Mouse (Mus musculus) heart, embryonic 13.5 days (tissue): ENCODE measurements at regions not wholly inside any gene's neighbourhood (a gene's known extent, or its start where the extent isn't known, plus 50 kb on each side); places are given as distances from the start of the nearest gene placed in this dataset.

Experiments
- ATAC-seq: fragments of 200-750 bp; cut with Nextera tagmentation; 2 replicates; pipeline ENCODE4 v1.8.0; 2017; ENCODE audit warnings: moderate TSS enrichment; ENCODE audit not compliant: insufficient number of reproducible peaks, low FRiP score, low TSS enrichment; ENCODE audit errors: extremely low read depth
- H3K27ac ChIP-seq: fragments of 300-500 bp; sonication (generic); replicated peaks from 2 replicates; pipeline ENCODE4 v1.5.1; 2015; ENCODE audit warnings: moderate library complexity, mild to moderate bottlenecking, inconsistent platforms
- H3K27me3 ChIP-seq: fragments of 300-500 bp; sonication (generic); replicated peaks from 2 replicates; pipeline ENCODE4 v1.6.1; 2015; ENCODE audit warnings: mild to moderate bottlenecking, inconsistent platforms
- H3K36me3 ChIP-seq: fragments of 300-500 bp; sonication (generic); 2 replicates; pipeline ENCODE4 v1.6.1; 2015; ENCODE audit warnings: mild to moderate bottlenecking, inconsistent platforms
- H3K4me1 ChIP-seq: fragments of 300-500 bp; sonication (generic); 2 replicates; pipeline ENCODE4 v1.6.1; 2015; ENCODE audit warnings: inconsistent platforms
- H3K4me2 ChIP-seq: fragments of 300-500 bp; sonication (generic); 2 replicates; pipeline ENCODE4 v1.6.1; 2015; ENCODE audit warnings: inconsistent platforms, mild to moderate bottlenecking, moderate library complexity
- H3K4me3 ChIP-seq: fragments of 300-500 bp; sonication (generic); 2 replicates; pipeline ENCODE4 v1.5.1; 2015; ENCODE audit warnings: moderate library complexity, mild to moderate bottlenecking, inconsistent platforms
- H3K9ac ChIP-seq: fragments of 300-500 bp; sonication (generic); 2 replicates; pipeline ENCODE4 v1.6.1; 2015; ENCODE audit warnings: inconsistent platforms, mild to moderate bottlenecking, moderate library complexity
- H3K9me3 ChIP-seq: fragments of 300-500 bp; sonication (generic); 2 replicates; pipeline ENCODE4 v1.6.1; 2016; ENCODE audit warnings: inconsistent platforms
- WGBS: fragments of 180-500 bp; shearing (Covaris S2); methylation state at CpG from one replicate; pipeline ENCODE4 v1.1.7; 2015; ENCODE audit warnings: mixed read lengths; 5-methylcytosine and 5-hydroxymethylcytosine counted together

DNA sequence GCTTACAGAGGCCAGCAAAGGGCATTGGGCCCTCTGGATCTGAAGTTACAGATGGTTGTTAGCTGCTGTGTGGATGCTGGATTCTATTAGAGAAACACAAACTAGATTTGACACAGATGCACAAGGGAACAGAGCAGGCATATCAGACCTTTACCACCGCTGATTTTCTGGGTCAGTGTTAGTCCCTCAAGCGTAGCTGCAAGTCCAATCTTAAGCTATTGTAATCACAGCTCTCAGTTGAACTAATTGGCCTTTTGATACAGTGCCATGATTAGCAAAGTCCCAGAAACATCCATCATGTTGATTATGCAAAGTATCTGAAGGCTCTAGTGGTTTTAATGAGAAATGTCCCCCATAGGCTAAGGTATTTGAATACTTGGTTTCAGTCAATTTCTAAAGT lies 54.2 kb upstream of the Plppr5 start:
- Histone ChIP-seq H3K27me3 (no peaks in the 10 kb centered on the region), H3K4me1 (no peaks in the 10 kb centered on the region), H3K4me3 (no peak overlapping the region), H3K36me3 (no peaks in the 10 kb centered on the region), H3K27ac (no peak overlapping the region), H3K9me3 (no peaks in the 10 kb centered on the region), H3K4me2 (no peak overlapping the region), H3K9ac (no peak overlapping the region)
- ATAC-seq, result no peak
- 63% methylated on average over 2 of the region's 2 CpGs for WGBS

- no peaks in the 10 kb centered on the region for H3K9me3 ChIP-seq
- ATAC-seq, result no peak
- no peaks in the 10 kb centered on the region for H3K27me3 ChIP-seq
- no peak overlapping the region for H3K4me3 ChIP-seq
- H3K27ac ChIP-seq, result no peak overlapping the region
- no peaks in the 10 kb centered on the region for H3K36me3 ChIP-seq
- no peak overlapping the region for H3K4me2 ChIP-seq
- no peaks in the 10 kb centered on the region for H3K4me1 ChIP-seq
- H3K9ac ChIP-seq, result no peak overlapping the region
Observed at GRCm38 (mm10) chr3:117508090-117508489, 66.5 kb upstream of the Plppr5 start.

DNA sequence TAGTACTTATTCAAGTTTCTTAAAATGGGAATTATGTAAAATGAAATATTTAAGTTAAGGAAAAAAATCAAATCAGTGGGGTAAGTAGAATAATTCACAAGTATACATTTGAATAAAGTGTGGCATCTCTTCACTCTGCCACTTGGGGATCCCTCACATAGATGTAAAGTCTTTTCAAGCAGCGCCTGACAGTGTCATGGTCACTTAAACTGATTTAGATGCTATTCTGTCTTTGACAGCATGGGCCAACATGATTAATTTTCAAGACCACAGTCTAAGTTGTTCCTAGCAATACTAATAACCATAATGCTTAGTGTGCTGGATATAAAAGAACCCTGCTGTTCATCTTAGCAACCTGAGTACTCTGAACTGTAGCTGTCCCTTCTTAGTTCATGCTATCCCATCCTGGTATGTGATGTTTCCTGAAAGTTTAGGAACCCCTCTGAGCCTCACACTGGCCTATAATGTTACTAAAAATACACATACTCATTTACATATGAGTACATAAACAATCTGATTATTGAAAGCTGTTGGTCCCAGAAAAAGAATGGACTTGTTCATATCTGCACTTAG lies 68.4 kb upstream of the Plppr5 start:
- H3K9me3 ChIP-seq, result no peaks in the 10 kb centered on the region
- H3K27ac ChIP-seq, result no peak overlapping the region
- no peaks in the 10 kb centered on the region for H3K4me1 ChIP-seq
- no peak for ATAC-seq
- no peaks in the 10 kb centered on the region for H3K27me3 ChIP-seq
- no peak overlapping the region for H3K9ac ChIP-seq
- no peaks in the 10 kb centered on the region for H3K36me3 ChIP-seq
- no peak overlapping the region for H3K4me3 ChIP-seq
- no peak overlapping the region for H3K4me2 ChIP-seq
- 80% methylated on average over 1 of the region's 1 CpGs for WGBS

DNA sequence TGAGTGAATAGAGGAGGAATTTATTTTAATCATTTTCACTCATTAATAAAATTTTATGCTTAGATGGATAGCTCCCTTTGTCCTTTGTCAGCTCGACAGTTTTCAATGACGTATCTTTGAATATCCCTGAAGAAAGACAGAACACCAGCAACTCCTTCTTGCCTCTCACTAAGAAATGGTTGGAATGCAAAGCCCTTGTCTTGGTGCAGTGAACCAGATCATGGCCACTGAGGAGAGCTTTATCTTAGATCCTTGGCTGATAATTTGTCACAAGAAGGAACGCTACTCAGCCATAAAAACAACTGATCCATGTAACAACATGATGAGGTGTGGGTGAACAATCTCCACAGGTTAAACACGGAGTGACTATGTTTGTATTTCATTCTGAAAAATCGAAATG lies 73.5 kb upstream of the Plppr5 start:
- Histone ChIP-seq H3K36me3 (no peaks in the 10 kb centered on the region), H3K4me2 (no peak overlapping the region), H3K4me1 (no peaks in the 10 kb centered on the region), H3K27me3 (no peaks in the 10 kb centered on the region), H3K9ac (no peak overlapping the region), H3K9me3 (no peaks in the 10 kb centered on the region), H3K27ac (no peak overlapping the region), H3K4me3 (no peak overlapping the region)
- ATAC-seq, result no peak
- 54% methylated on average over 5 of the region's 5 CpGs for WGBS

GRCm38 (mm10) chr3:117498138-117498897 lies 76.3 kb upstream of the Plppr5 start:
- Histone ChIP-seq H3K9me3 (no peaks in the 10 kb centered on the region), H3K27ac (no peak overlapping the region), H3K4me3 (no peak overlapping the region), H3K9ac (no peak overlapping the region), H3K36me3 (no peaks in the 10 kb centered on the region), H3K4me2 (no peak overlapping the region), H3K27me3 (no peaks in the 10 kb centered on the region), H3K4me1 (no peaks in the 10 kb centered on the region)
- no peak for ATAC-seq
- WGBS, result 82% methylated on average over 5 of the region's 5 CpGs

DNA sequence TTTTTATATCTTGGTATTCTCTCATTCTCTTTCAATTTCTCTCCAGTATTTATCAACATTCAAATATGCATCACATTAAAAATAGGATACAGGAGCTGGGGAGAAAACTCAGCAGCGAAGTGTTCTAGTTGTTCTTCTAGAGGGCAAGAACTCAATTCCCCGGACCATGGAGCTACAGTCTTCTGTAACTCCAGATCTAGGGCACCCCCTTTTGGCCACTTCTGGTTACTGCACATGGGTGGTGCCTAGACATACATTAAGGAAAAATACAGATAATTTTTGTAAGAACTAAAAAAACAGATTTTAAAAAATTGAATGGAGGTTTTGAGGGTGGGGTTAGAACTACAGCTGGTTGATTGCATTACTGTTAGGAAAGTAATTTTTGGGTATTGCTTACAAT lies 80.5 kb upstream of the Plppr5 start:
- Histone ChIP-seq H3K36me3 (no peaks in the 10 kb centered on the region), H3K27me3 (no peaks in the 10 kb centered on the region), H3K9me3 (no peaks in the 10 kb centered on the region), H3K4me1 (no peaks in the 10 kb centered on the region), H3K4me3 (no peak overlapping the region), H3K27ac (no peak overlapping the region), H3K4me2 (no peak overlapping the region), H3K9ac (no peak overlapping the region)
- 46% methylated on average over 2 of the region's 2 CpGs for WGBS
- ATAC-seq, result no peak

DNA sequence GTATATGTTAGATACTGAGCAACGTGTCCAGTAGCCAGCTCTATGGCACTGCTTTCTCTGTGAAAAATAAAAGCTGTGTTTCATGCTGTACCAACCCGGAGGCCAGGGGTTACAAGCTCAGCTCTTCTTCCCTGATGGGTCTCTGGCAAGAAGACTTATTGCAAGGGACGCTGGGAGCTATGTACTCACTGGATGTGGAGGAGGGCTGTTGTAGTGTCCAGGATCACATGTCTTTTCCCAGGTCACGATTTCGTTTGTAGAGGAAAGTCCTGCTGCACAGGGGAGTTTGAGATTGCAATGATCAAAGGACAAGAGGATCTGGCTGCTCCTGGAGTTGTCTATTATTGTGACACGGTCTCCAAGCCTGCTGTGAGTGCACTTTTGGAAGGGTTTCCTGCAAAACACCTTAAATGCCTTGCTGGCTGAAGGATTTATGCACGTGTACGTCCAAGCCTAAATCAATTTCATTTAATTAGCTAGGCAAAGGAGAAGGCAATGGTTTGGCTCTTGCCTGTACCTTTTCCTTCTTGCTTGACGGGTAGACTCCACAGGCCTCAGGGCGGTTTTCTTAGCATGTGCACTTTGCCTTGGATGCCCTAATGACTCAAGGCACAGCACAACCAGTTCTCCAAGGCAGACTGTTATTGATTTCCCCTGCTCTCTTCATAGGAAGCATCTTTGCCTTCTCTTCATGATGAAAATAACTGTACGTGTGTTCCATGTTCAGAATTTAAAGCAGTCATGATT lies 87.2 kb upstream of the Plppr5 start:
- H3K36me3 ChIP-seq, result no peaks in the 10 kb centered on the region
- 70% methylated on average over 11 of the region's 11 CpGs for WGBS
- no peaks in the 10 kb centered on the region for H3K9me3 ChIP-seq
- no peaks in the 10 kb centered on the region for H3K4me1 ChIP-seq
- H3K4me2 ChIP-seq, result no peak overlapping the region
- ATAC-seq, result no peak
- no peaks in the 10 kb centered on the region for H3K27me3 ChIP-seq
- H3K4me3 ChIP-seq, result no peak overlapping the region
- no peak overlapping the region for H3K9ac ChIP-seq
- no peak overlapping the region for H3K27ac ChIP-seq

- 71% methylated on average over 2 of the region's 2 CpGs for WGBS
- Histone ChIP-seq H3K4me1 (no peaks in the 10 kb centered on the region), H3K27me3 (no peaks in the 10 kb centered on the region), H3K36me3 (no peaks in the 10 kb centered on the region), H3K4me3 (no peak overlapping the region), H3K27ac (no peak overlapping the region), H3K9me3 (no peaks in the 10 kb centered on the region), H3K4me2 (no peak overlapping the region), H3K9ac (no peak overlapping the region)
- ATAC-seq, result no peak
Observed at GRCm38 (mm10) chr3:117486351-117486750, 88.3 kb upstream of the Plppr5 start.

GRCm38 (mm10) chr3:117480131-117480530 lies 94.5 kb upstream of the Plppr5 start:
- no peak for ATAC-seq
- Histone ChIP-seq H3K27ac (no peak overlapping the region), H3K4me3 (no peak overlapping the region), H3K4me2 (no peak overlapping the region), H3K36me3 (no peaks in the 10 kb centered on the region), H3K27me3 (no peaks in the 10 kb centered on the region), H3K4me1 (no peaks in the 10 kb centered on the region), H3K9me3 (no peaks in the 10 kb centered on the region), H3K9ac (no peak overlapping the region)
- WGBS, result 43% methylated on average over 3 of the region's 3 CpGs

- H3K4me3 ChIP-seq, result no peak overlapping the region
- 84% methylated on average over 2 of the region's 2 CpGs for WGBS
- H3K36me3 ChIP-seq, result no peaks in the 10 kb centered on the region
- no peaks in the 10 kb centered on the region for H3K4me1 ChIP-seq
- no peak overlapping the region for H3K9ac ChIP-seq
- no peak overlapping the region for H3K27ac ChIP-seq
- H3K27me3 ChIP-seq, result no peaks in the 10 kb centered on the region
- H3K4me2 ChIP-seq, result no peak overlapping the region
- ATAC-seq, result no peak
- no peaks in the 10 kb centered on the region for H3K9me3 ChIP-seq
Observed at GRCm38 (mm10) chr3:117459507-117459906, 98.8 kb upstream of the Plppr4 start.

DNA sequence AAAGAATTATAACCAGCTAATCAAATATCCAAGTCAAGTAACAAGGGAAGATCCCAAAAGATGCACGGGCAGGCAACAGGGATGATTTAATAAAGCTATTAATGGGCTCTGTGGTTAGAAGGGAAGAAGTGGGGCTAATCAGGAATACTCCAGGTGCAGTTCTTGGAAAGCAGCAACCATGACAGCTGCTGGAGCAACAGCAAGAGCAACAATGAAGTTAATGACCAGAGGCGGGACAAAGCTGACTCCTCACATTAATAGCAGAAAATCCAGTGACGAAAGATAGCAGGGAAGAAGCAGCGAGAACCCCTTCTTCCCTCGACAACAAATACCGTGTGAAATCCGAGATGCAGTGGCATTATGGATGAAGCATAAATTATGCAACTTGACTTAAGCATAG lies 89.9 kb upstream of the Plppr4 start:
- no peak overlapping the region for H3K4me2 ChIP-seq
- H3K36me3 ChIP-seq, result no peaks in the 10 kb centered on the region
- H3K9me3 ChIP-seq, result no peaks in the 10 kb centered on the region
- ATAC-seq, result no peak
- H3K9ac ChIP-seq, result no peak overlapping the region
- no peak overlapping the region for H3K27ac ChIP-seq
- no peaks in the 10 kb centered on the region for H3K27me3 ChIP-seq
- WGBS, result 82% methylated on average over 7 of the region's 7 CpGs
- H3K4me3 ChIP-seq, result no peak overlapping the region
- H3K4me1 ChIP-seq, result no peaks in the 10 kb centered on the region

DNA sequence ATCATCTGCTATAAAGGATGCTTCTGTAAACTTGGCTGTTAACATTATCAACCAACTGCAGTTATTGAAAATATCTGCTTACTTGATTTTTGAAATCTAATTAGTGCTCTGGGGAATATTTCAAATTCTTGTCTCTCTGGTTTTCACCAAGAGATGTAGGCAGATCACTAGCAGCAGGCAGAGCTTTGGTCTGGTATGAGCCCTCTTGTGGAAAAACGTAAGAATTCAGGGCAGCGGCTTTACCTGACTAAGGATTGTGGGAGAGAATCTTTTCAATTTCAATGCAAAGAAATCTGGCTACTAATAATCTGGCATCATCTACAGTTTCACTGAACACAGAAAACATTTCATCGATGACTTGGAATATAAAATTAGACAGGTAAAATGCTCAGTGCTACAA lies 81.2 kb upstream of the Plppr4 start:
- Histone ChIP-seq H3K27ac (no peak overlapping the region), H3K9ac (no peak overlapping the region), H3K4me1 (peaks cover 8% of the 10 kb centered on the region), H3K9me3 (no peaks in the 10 kb centered on the region), H3K27me3 (no peaks in the 10 kb centered on the region), H3K4me2 (no peak overlapping the region), H3K4me3 (no peak overlapping the region), H3K36me3 (no peaks in the 10 kb centered on the region)
- no peak for ATAC-seq
- 57% methylated on average over 3 of the region's 3 CpGs for WGBS
